ENCODE assay signal across 9 mouse cellular contexts in the genomic region with DNA sequence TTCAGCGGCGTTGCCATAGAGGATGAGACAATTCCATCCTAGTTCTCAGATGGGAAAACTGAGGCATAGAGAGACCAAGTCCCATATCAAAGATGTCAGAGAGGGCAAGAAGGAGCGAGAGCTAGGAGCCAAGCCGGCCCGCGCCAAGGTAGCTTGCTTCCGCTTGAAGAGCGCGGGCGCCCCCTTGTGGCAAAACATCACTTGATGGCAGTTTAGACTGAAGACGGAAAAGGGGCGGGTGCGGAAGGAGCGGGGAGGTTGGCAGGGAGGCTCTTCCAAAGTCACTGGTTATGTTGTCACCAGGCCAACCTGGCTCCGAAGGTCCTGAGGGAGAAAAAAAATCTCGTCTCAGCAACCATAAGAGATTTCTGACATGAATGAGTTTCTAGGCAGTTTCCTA. TPM values are rescaled to one million over a fixed set of nuclear protein-coding genes. Genes with fewer than 3 reads are reported as not detected.
A peak's percentile ranks its signal among the peaks of the same experiment; 100 is the strongest.
DNase-seq lines count a peak whose midpoint lies in the region; ATAC-seq and TF ChIP-seq lines count a peak whose summit lies in the region.
"Had no signal": no experiment of that assay in that cellular context is flagged by ENCODE, and none has a peak within 500 bp of the region (broad histone marks: within the 10 kb centered on the region; RNA-seq: fewer than 3 reads in every experiment).

No protein-coding gene starts in this region.

- no peak overlapping the region for H3K4me3 ChIP-seq in embryonic facial prominence, embryonic 15.5 days (replicated peaks)
- H3K4me3 ChIP-seq in heart, embryonic 10.5 days, result no peak overlapping the region; the same call in 1 of the 2 replicates
- H3K4me3 ChIP-seq in lung, adult 2 months (replicated peaks; ENCODE audit: extremely low read depth, low read depth, low read length), result no peak overlapping the region

- no peak for TF ChIP-seq POLR2A in lung, adult 2 months (IDR thresholded peaks at IDR 0.05; ENCODE audit: borderline replicate concordance, extremely low read depth, low read depth, low read length)

- H3K9me3 ChIP-seq in embryonic facial prominence, embryonic 15.5 days (replicated peaks), result no peaks in the 10 kb centered on the region
- H3K9me3 ChIP-seq in heart, embryonic 10.5 days, result no peaks in the 10 kb centered on the region

- 2% methylated on average over 16 of the region's 16 CpGs for WGBS in embryonic facial prominence, embryonic 15.5 days
- 2% methylated on average over 16 of the region's 16 CpGs for WGBS in heart, embryonic 10.5 days
- 1% methylated on average over 16 of the region's 16 CpGs for WGBS in lung, adult 2 months

- H3K4me1 ChIP-seq in embryonic facial prominence, embryonic 15.5 days, result no peaks in the 10 kb centered on the region
- peaks cover 30% of the 10 kb centered on the region for H3K4me1 ChIP-seq in heart, embryonic 10.5 days
- H3K4me1 ChIP-seq in lung, adult 2 months (ENCODE audit: control insufficient read depth, insufficient read depth, low read length), result no peaks in the 10 kb centered on the region

- H3K27me3 ChIP-seq in embryonic facial prominence, embryonic 15.5 days, result peaks cover 39% of the 10 kb centered on the region
- peaks cover 20% of the 10 kb centered on the region for H3K27me3 ChIP-seq in heart, embryonic 10.5 days (ENCODE audit: insufficient read depth, poor library complexity, severe bottlenecking)

- no peak overlapping the region for H3K9ac ChIP-seq in embryonic facial prominence, embryonic 15.5 days

- H3K36me3 ChIP-seq in embryonic facial prominence, embryonic 15.5 days, result no peaks in the 10 kb centered on the region
- H3K36me3 ChIP-seq in heart, embryonic 10.5 days, result no peaks in the 10 kb centered on the region

- TF ChIP-seq CTCF in lung, adult 2 months (IDR thresholded peaks at IDR 0.05; ENCODE audit: insufficient read depth, low read length), result peak; percentile 63

- peak; percentile 74 to 85 for DNase-seq in CD8-positive naive resting alpha-beta T cell, adult 2 months (ENCODE audit: low read depth in 2 of 2, low spot score in 2 of 2)
- DNase-seq in adrenal gland, postnatal 4 days (ENCODE audit: low spot score in 2 of 2), result peak; percentile 76 to 83
- DNase-seq in heart, embryonic 10.5 days (ENCODE audit: low spot score), result peak; percentile 91
- peak; percentile 94 to 95 for DNase-seq in kidney, postnatal 4 days
- peak; percentile 79 for DNase-seq in lung, adult 2 months
- DNase-seq in ovary, postnatal 10 days (ENCODE audit: low spot score), result peak; percentile 66
- peak; percentile 93 for DNase-seq in thymus, postnatal 14 days

- H3K4me2 ChIP-seq in embryonic facial prominence, embryonic 15.5 days (replicated peaks), result peak overlapping the region; percentile 35

- no peak for ATAC-seq in embryonic facial prominence, embryonic 15.5 days (ENCODE audit: insufficient number of reproducible peaks, low FRiP score, low TSS enrichment, low read depth)

- no peak overlapping the region for H3K27ac ChIP-seq in embryonic facial prominence, embryonic 15.5 days (replicated peaks)
- no peak overlapping the region for H3K27ac ChIP-seq in heart, embryonic 10.5 days
- H3K27ac ChIP-seq: macrophage had no signal

RNA-seq across cellular contexts. Expression of a gene that starts 27.7 kb away (rescaled TPM):
- total RNA-seq in adrenal gland, postnatal 4 days (2021), result 10 to 100 TPM; 27.4 to 27.5 TPM
- polyA plus RNA-seq in embryonic facial prominence, embryonic 15.5 days (2015; fragmentation: Nextera tagmentation; extraction: Ambion mirVana), result 19.2 and 21.7 TPM in 2 replicates
- 27.8 and 31.4 TPM in 2 replicates for polyA plus RNA-seq in heart, embryonic 10.5 days (2016; fragmentation: Nextera tagmentation; extraction: Ambion mirVana)
- polyA plus RNA-seq in lung, adult 2 months (2012; rRNA removed), result 10.0 and 10.3 TPM in 2 replicates
